9 mouse cellular contexts compared by ENCODE assay signal in genomic region chrX:168123589-168123965, GRCm38 (mm10).
DNase-seq lines count a peak whose midpoint lies in the region; ATAC-seq lines count a peak whose summit lies in the region.
"Had no signal": no experiment of that assay in that cellular context is flagged by ENCODE, and none has a peak within 500 bp of the region (broad histone marks: within the 10 kb centered on the region; RNA-seq: fewer than 3 reads in every experiment).

No protein-coding gene starts in this region.

- no peak; the same call in 1 of the 2 replicates for ATAC-seq in kidney, embryonic 16.5 days (ENCODE audit: low FRiP score, low TSS enrichment)
- 0 out of 2 replicates have a peak, but pooled peaks have one; percentile 3 for ATAC-seq in embryonic facial prominence, embryonic 12.5 days (ENCODE audit: insufficient number of reproducible peaks, insufficient read depth, low FRiP score, low TSS enrichment)
- peak; percentile 54 for ATAC-seq in hindbrain, embryonic 11.5 days (ENCODE audit: low FRiP score)
- no peak; the same call in 1 of the 2 replicates for ATAC-seq in midbrain, embryonic 13.5 days

- no peak overlapping the region for H3K27ac ChIP-seq in kidney, embryonic 16.5 days (ENCODE audit: low read length)
- no peak overlapping the region for H3K27ac ChIP-seq in embryonic facial prominence, embryonic 12.5 days
- H3K27ac ChIP-seq in hindbrain, embryonic 11.5 days (ENCODE audit: low read depth, low read length) = no peak overlapping the region
- no peak overlapping the region for H3K27ac ChIP-seq in midbrain, embryonic 13.5 days

- H3K4me2 ChIP-seq in kidney, embryonic 16.5 days (replicated peaks; ENCODE audit: low read depth, low read length) = peak overlapping the region; percentile 66
- peak overlapping the region; percentile 70 for H3K4me2 ChIP-seq in embryonic facial prominence, embryonic 12.5 days (replicated peaks)
- peak overlapping the region; percentile 77 for H3K4me2 ChIP-seq in hindbrain, embryonic 11.5 days (replicated peaks; ENCODE audit: low read depth, low read length)
- peak overlapping the region; percentile 73 for H3K4me2 ChIP-seq in midbrain, embryonic 13.5 days (replicated peaks)

- no peaks in the 10 kb centered on the region for H3K4me1 ChIP-seq in kidney, embryonic 16.5 days (ENCODE audit: insufficient read depth, low read length)
- no peaks in the 10 kb centered on the region for H3K4me1 ChIP-seq in embryonic facial prominence, embryonic 12.5 days
- no peaks in the 10 kb centered on the region for H3K4me1 ChIP-seq in hindbrain, embryonic 11.5 days (replicated peaks; ENCODE audit: control insufficient read depth, insufficient read depth, low read length)
- H3K4me1 ChIP-seq in midbrain, embryonic 13.5 days (replicated peaks) = no peaks in the 10 kb centered on the region

- H3K4me3 ChIP-seq in kidney, embryonic 16.5 days (ENCODE audit: low read length) = peak overlapping the region; percentile 48
- H3K4me3 ChIP-seq in embryonic facial prominence, embryonic 12.5 days = peak overlapping the region; percentile 40
- peak overlapping the region; percentile 40 for H3K4me3 ChIP-seq in hindbrain, embryonic 11.5 days (ENCODE audit: low read depth, low read length)
- peak overlapping the region; percentile 50 for H3K4me3 ChIP-seq in midbrain, embryonic 13.5 days (replicated peaks)

- intact Hi-C loops in gastrocnemius, postnatal 36 days (cut with DNase I) = no loop called here

- 22% methylated on average over 11 of the region's 11 CpGs for whole genome bisulfite sequencing in kidney, embryonic 16.5 days
- WGBS in embryonic facial prominence, embryonic 12.5 days = 8% methylated on average over 11 of the region's 11 CpGs
- WGBS in hindbrain, embryonic 11.5 days = 10% methylated on average over 9 of the region's 11 CpGs
- 9% methylated on average over 11 of the region's 11 CpGs for WGBS in midbrain, embryonic 13.5 days

- H3K9me3 ChIP-seq in kidney, embryonic 16.5 days (ENCODE audit: low read length) = no peaks in the 10 kb centered on the region
- no peaks in the 10 kb centered on the region for H3K9me3 ChIP-seq in embryonic facial prominence, embryonic 12.5 days
- no peaks in the 10 kb centered on the region for H3K9me3 ChIP-seq in hindbrain, embryonic 11.5 days (ENCODE audit: control insufficient read depth, low read length)
- H3K9me3 ChIP-seq in midbrain, embryonic 13.5 days = no peaks in the 10 kb centered on the region

- no peak for DNase-seq in kidney, postnatal 4 days
- no peak for DNase-seq in hindbrain, embryonic 11.5 days (ENCODE audit: low spot score)
- DNase-seq in thymus, postnatal 10 days (ENCODE audit: low spot score in 2 of 2) = no peak
- DNase-seq in embryo, embryonic 10 days (ENCODE audit: low spot score) = no peak
- DNase-seq in gastrocnemius, postnatal 36 days = no peak
- DNase-seq: gastrocnemius, postnatal 25 days had no signal

- H3K27me3 ChIP-seq in kidney, embryonic 16.5 days (ENCODE audit: insufficient read depth, low read length) = peaks cover 37% of the 10 kb centered on the region
- H3K27me3 ChIP-seq in embryonic facial prominence, embryonic 12.5 days = peaks cover 42% of the 10 kb centered on the region
- H3K27me3 ChIP-seq in hindbrain, embryonic 11.5 days (ENCODE audit: control insufficient read depth, insufficient read depth, low read length) = peaks cover 28% of the 10 kb centered on the region
- H3K27me3 ChIP-seq in midbrain, embryonic 13.5 days = peaks cover 57% of the 10 kb centered on the region

- H3K36me3 ChIP-seq in kidney, embryonic 16.5 days (ENCODE audit: insufficient read depth, low read length) = no peaks in the 10 kb centered on the region
- no peaks in the 10 kb centered on the region for H3K36me3 ChIP-seq in embryonic facial prominence, embryonic 12.5 days
- H3K36me3 ChIP-seq in hindbrain, embryonic 11.5 days (ENCODE audit: control insufficient read depth, insufficient read depth, low read length) = no peaks in the 10 kb centered on the region
- no peaks in the 10 kb centered on the region for H3K36me3 ChIP-seq in midbrain, embryonic 13.5 days

- peak overlapping the region; percentile 44; the same call in 1 of the 2 replicates for H3K9ac ChIP-seq in kidney, embryonic 16.5 days (replicated peaks; ENCODE audit: low read length)
- 0 out of 2 replicates have a peak overlapping the region, but pooled peaks have one; percentile 15 for H3K9ac ChIP-seq in embryonic facial prominence, embryonic 12.5 days
- no peak overlapping the region; the same call in 1 of the 2 replicates for H3K9ac ChIP-seq in hindbrain, embryonic 11.5 days (ENCODE audit: low read depth, low read length)
- H3K9ac ChIP-seq in midbrain, embryonic 13.5 days (replicated peaks) = peak overlapping the region; percentile 63

Comparison
In these comparisons a context has a peak if more than half of its experiments do, and no peak if none do; other contexts are left out.
1. ATAC-seq: peak in embryonic facial prominence, embryonic 12.5 days (single experiment) and hindbrain, embryonic 11.5 days (single experiment); none in kidney, embryonic 16.5 days (single experiment) and midbrain, embryonic 13.5 days (single experiment).
2. Peak in every context shown above with its lines, with median percentiles within 50 percentile points of each other: H3K4me2 ChIP-seq and H3K4me3 ChIP-seq.